Comparison of ENCODE assay signal across 13 mouse cellular contexts in the genomic region with DNA sequence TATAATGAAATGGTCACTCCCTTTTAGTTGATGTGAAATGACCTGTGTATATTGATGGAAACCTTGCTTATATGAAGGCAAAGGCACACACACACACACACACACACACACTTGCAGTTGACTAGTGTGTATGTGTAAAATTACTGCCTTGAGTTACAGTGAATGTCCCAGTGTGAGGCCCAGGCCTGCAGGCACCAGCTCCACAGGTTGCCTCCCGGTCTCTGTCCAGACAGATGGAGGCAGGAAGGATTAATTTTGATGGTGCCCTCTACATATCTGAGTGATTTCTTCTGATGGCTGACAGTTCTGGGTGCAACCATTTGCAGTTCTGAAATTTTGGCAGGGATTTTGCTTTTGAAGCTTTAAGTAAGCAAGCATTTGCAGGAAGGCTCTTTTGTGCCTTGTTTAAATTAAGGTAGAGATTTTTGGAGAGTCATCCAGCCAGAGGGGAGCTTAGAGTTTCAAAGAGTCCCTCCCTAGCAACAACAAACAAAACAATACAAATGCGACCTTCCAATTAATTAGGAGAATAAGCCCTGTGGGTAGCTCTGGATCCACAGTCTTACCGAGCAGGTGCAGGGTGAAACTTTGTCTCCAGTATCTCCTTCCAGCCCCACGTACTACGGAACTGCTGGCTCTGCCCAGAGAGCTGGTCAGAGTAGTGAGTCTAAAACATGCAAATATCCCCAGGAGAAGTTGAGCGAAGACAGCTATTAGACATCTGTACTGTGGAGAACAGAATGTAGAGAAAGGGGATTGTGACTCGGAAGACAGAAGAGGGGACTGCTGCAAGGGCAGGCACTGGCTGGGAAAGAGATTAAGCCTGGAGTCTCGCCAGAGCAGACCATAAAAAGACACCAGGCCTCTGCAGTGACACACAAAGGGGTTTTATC.
DNase-seq lines count a peak whose midpoint lies in the region; ATAC-seq lines count a peak whose summit lies in the region.
"Had no signal": no experiment of that assay in that cellular context is flagged by ENCODE, and none has a peak within 500 bp of the region (broad histone marks: within the 10 kb centered on the region; RNA-seq: fewer than 3 reads in every experiment).

No protein-coding gene starts in this region.

- no peaks in the 10 kb centered on the region for H3K9me3 ChIP-seq in embryonic facial prominence, embryonic 15.5 days (replicated peaks)
- no peaks in the 10 kb centered on the region for H3K9me3 ChIP-seq in heart, embryonic 15.5 days (replicated peaks)
- no peaks in the 10 kb centered on the region for H3K9me3 ChIP-seq in midbrain, embryonic 13.5 days
- H3K9me3 ChIP-seq: hindbrain, embryonic 15.5 days; lung, embryonic 15.5 days had no signal

- H3K4me2 ChIP-seq in embryonic facial prominence, embryonic 15.5 days (replicated peaks) = no peak overlapping the region
- no peak overlapping the region for H3K4me2 ChIP-seq in heart, embryonic 15.5 days
- no peak overlapping the region for H3K4me2 ChIP-seq in midbrain, embryonic 13.5 days (replicated peaks)
- H3K4me2 ChIP-seq: hindbrain, embryonic 15.5 days; lung, embryonic 15.5 days had no signal

- peaks cover 15% of the 10 kb centered on the region; the same call in 1 of the 2 replicates for H3K4me1 ChIP-seq in embryonic facial prominence, embryonic 15.5 days
- peaks cover 10% of the 10 kb centered on the region for H3K4me1 ChIP-seq in heart, embryonic 15.5 days (replicated peaks)
- H3K4me1 ChIP-seq in midbrain, embryonic 13.5 days (replicated peaks) = peaks cover 15% of the 10 kb centered on the region
- H3K4me1 ChIP-seq: lung, embryonic 15.5 days had no signal

- WGBS in embryonic facial prominence, embryonic 15.5 days = 17% methylated on average over 8 of the region's 8 CpGs
- 44% methylated on average over 8 of the region's 8 CpGs for WGBS in heart, embryonic 15.5 days
- WGBS in midbrain, embryonic 13.5 days = 9% methylated on average over 8 of the region's 8 CpGs

- peak; percentile 17 for DNase-seq in left cerebral cortex, postnatal 4 days
- no peak for DNase-seq in left cerebral cortex, postnatal 10 days (ENCODE audit: extremely low spot score in 1 of 2, low spot score in 2 of 2)
- no peak for DNase-seq in right cerebral cortex, postnatal 25 days
- no peak for DNase-seq in layer of hippocampus, adult 8-10 months (ENCODE audit: low spot score in 2 of 2)
- no peak for DNase-seq in cerebellum, adult 11-12 months
- DNase-seq: cerebellum, adult 9-11 months; thymus, postnatal 4 days had no signal

- H3K27me3 ChIP-seq in embryonic facial prominence, embryonic 15.5 days = no peaks in the 10 kb centered on the region
- H3K27me3 ChIP-seq in heart, embryonic 15.5 days = no peaks in the 10 kb centered on the region
- no peaks in the 10 kb centered on the region for H3K27me3 ChIP-seq in midbrain, embryonic 13.5 days
- H3K27me3 ChIP-seq: hindbrain, embryonic 15.5 days; lung, embryonic 15.5 days had no signal

- no peak overlapping the region for H3K9ac ChIP-seq in embryonic facial prominence, embryonic 15.5 days
- H3K9ac ChIP-seq in heart, embryonic 15.5 days = no peak overlapping the region
- H3K9ac ChIP-seq in midbrain, embryonic 13.5 days (replicated peaks) = no peak overlapping the region
- H3K9ac ChIP-seq: hindbrain, embryonic 15.5 days; lung, embryonic 15.5 days had no signal

- H3K36me3 ChIP-seq in embryonic facial prominence, embryonic 15.5 days = no peaks in the 10 kb centered on the region
- no peaks in the 10 kb centered on the region for H3K36me3 ChIP-seq in heart, embryonic 15.5 days
- no peaks in the 10 kb centered on the region for H3K36me3 ChIP-seq in midbrain, embryonic 13.5 days
- H3K36me3 ChIP-seq: hindbrain, embryonic 15.5 days; lung, embryonic 15.5 days had no signal

- no peak for ATAC-seq in embryonic facial prominence, embryonic 15.5 days (ENCODE audit: insufficient number of reproducible peaks, low FRiP score, low TSS enrichment, low read depth)
- ATAC-seq in heart, embryonic 15.5 days (replicated peaks; ENCODE audit: insufficient number of reproducible peaks, insufficient read depth, low FRiP score, low read depth) = no peak
- peak; percentile 66 for ATAC-seq in midbrain, embryonic 13.5 days

- H3K4me3 ChIP-seq in embryonic facial prominence, embryonic 15.5 days (replicated peaks) = no peak overlapping the region
- H3K4me3 ChIP-seq in heart, embryonic 15.5 days = no peak overlapping the region
- H3K4me3 ChIP-seq in midbrain, embryonic 13.5 days (replicated peaks) = no peak overlapping the region
- H3K4me3 ChIP-seq: hindbrain, embryonic 15.5 days; left cerebral cortex, adult 2 months; lung, embryonic 15.5 days had no signal

- intact Hi-C loops in left cerebral cortex, postnatal 4 days (cut with DNase I) = no loop called here
- intact Hi-C loops in left cerebral cortex, postnatal 10 days (cut with DNase I) = no loop called here

- peak overlapping the region; percentile 68; the same call in 1 of the 2 replicates for H3K27ac ChIP-seq in embryonic facial prominence, embryonic 15.5 days (replicated peaks)
- H3K27ac ChIP-seq in heart, embryonic 15.5 days = peak overlapping the region; percentile 56
- H3K27ac ChIP-seq in midbrain, embryonic 13.5 days = peak overlapping the region; percentile 54
- H3K27ac ChIP-seq: hindbrain, embryonic 15.5 days; left cerebral cortex, adult 2 months; lung, embryonic 15.5 days had no signal
